Mouse (Mus musculus): ENCODE measurements around the gene Scn1b.

- no peak for TF ChIP-seq POLR2A (IDR thresholded peaks at IDR 0.05; ENCODE audit: borderline replicate concordance, low read depth, low read length)
- no peak for TF ChIP-seq CTCF (IDR thresholded peaks at IDR 0.05; ENCODE audit: low read depth, low read length)
Measured at GRCm38 (mm10) chr7:31106166-31106565, 20.6 kb downstream of the Scn1b start.
